Mouse (Mus musculus) G1E-ER4 (cell line): ENCODE measurements around the gene Nxf3. TPM values are rescaled to one million over a fixed set of nuclear protein-coding genes. Genes with fewer than 3 reads are reported as not detected.
"Not testable (repeated sequence)": the region's sequence is repeated elsewhere in the genome, so short reads cannot be mapped to it uniquely, and the experiment has no call there.

Experiments used
- GATA1 ChIP-seq: IDR thresholded peaks from one replicate; pipeline ENCODE4 v1.8.0; 2012; ENCODE audit warnings: low read length, inconsistent platforms
- polyA plus RNA-seq: library from polyadenylated mRNA; stranded (reverse); fragments of >175 nt; gene quantifications from 2 replicates; pipeline ENCODE4 v1.2.3, GENCODE M21; 2012

The Nxf3 gene
- polyA plus RNA-seq, 1 experiment: not detected

- TF ChIP-seq GATA1: not testable (repeated sequence)
These were observed 52.0 kb downstream of the Nxf3 start, which contains the start of gene Arxes1 for GRCm38 (mm10) chrX:136032799-136033763. Arxes1 (plus strand) TSS chrX:136033367.

GRCm38 (mm10) chrX:136030331-136030730 lies 54.7 kb downstream of the Nxf3 start:
- no peak for TF ChIP-seq GATA1

Other genes with a start within 250 kb of the Nxf3 start
- gene Gprasp2, start 246.2 kb downstream of the Nxf3 start, polyA plus RNA-seq: not detected in 2 replicates
- gene Arxes2, start 91.4 kb downstream of the Nxf3 start, polyA plus RNA-seq: 7.4 and 7.5 TPM in 2 replicates
- not detected in 2 replicates for gene Arxes1, start 51.9 kb downstream of the Nxf3 start, polyA plus RNA-seq
- 0.17 TPM in 1 of 2 replicates, not detected in the other for gene Bex2, start 17.0 kb downstream of the Nxf3 start, polyA plus RNA-seq
- gene Bex4, start 53.7 kb upstream of the Nxf3 start, polyA plus RNA-seq: not detected in 2 replicates
- gene Tceal8, start 87.1 kb upstream of the Nxf3 start, polyA plus RNA-seq: 3.4 and 17.9 TPM in 2 replicates
- gene Tceal5, start 118.6 kb upstream of the Nxf3 start, polyA plus RNA-seq: 0.30 and 0.37 TPM in 2 replicates
- not detected in 2 replicates for gene Tceal7, start 129.5 kb upstream of the Nxf3 start, polyA plus RNA-seq
- not detected in 2 replicates for gene Bex1, start 130.3 kb upstream of the Nxf3 start, polyA plus RNA-seq
- gene Tceal9, start 159.8 kb upstream of the Nxf3 start, polyA plus RNA-seq: 66.1 and 78.6 TPM in 2 replicates
- 460 and 610 TPM in 2 replicates for gene Bex3, start 185.0 kb upstream of the Nxf3 start, polyA plus RNA-seq